Mouse (Mus musculus) embryonic facial prominence, embryonic 11.5 days (tissue): ENCODE results near the gene Pou6f2. TPM values are rescaled to one million over a fixed set of nuclear protein-coding genes. Genes with fewer than 3 reads are reported as not detected.
A peak's percentile ranks its signal among the peaks of the same experiment; 100 is the strongest.

ENCODE experiments used
- ATAC-seq: fragments of 200-750 bp; cut with Nextera tagmentation; replicated peaks from 2 replicates; pipeline ENCODE4 v1.8.0; 2017; ENCODE audit warnings: low read depth; ENCODE audit not compliant: insufficient number of reproducible peaks, low FRiP score, low TSS enrichment
- DNase-seq: peaks from one replicate; pipeline ENCODE4 v3.0.0-alpha.2; 2015; ENCODE audit warnings: low spot score
- H3K27ac ChIP-seq: fragments of 300-500 bp; sonication (generic); replicated peaks from 2 replicates; pipeline ENCODE4 v1.5.1; 2014; ENCODE audit warnings: mild to moderate bottlenecking, low read depth, low read length, control low read depth
- H3K27me3 ChIP-seq: fragments of 300-500 bp; sonication (generic); 2 replicates; pipeline ENCODE4 v1.6.1; 2014; ENCODE audit warnings: mild to moderate bottlenecking, low read length, moderate library complexity, mixed read lengths; ENCODE audit not compliant: control insufficient read depth, insufficient read depth
- H3K36me3 ChIP-seq: fragments of 300-500 bp; sonication (generic); replicated peaks from 2 replicates; pipeline ENCODE4 v1.6.1; 2014; ENCODE audit warnings: low read depth, mild to moderate bottlenecking, low read length, moderate library complexity, mixed read lengths; ENCODE audit not compliant: control insufficient read depth, insufficient read depth
- H3K4me1 ChIP-seq: fragments of 300-500 bp; sonication (generic); 2 replicates; pipeline ENCODE4 v1.6.1; 2014; ENCODE audit warnings: low read length, mixed read lengths; ENCODE audit not compliant: control insufficient read depth, insufficient read depth
- H3K4me2 ChIP-seq: fragments of 300-500 bp; sonication (generic); 2 replicates; pipeline ENCODE4 v1.6.1; 2014; ENCODE audit warnings: low read depth, mild to moderate bottlenecking, control low read depth, low read length, moderate library complexity
- H3K4me3 ChIP-seq: fragments of 300-500 bp; sonication (generic); 2 replicates; pipeline ENCODE4 v1.5.1; 2014; ENCODE audit warnings: low read depth, low read length, control low read depth
- H3K9ac ChIP-seq: fragments of 300-500 bp; sonication (generic); replicated peaks from 2 replicates; pipeline ENCODE4 v1.6.1; 2014; ENCODE audit warnings: mild to moderate bottlenecking, control low read depth, low read length
- H3K9me3 ChIP-seq: fragments of 300-500 bp; sonication (generic); replicated peaks from 2 replicates; pipeline ENCODE4 v1.6.1; 2016; ENCODE audit warnings: mild to moderate bottlenecking, low read length, inconsistent platforms, mixed read lengths; ENCODE audit not compliant: control insufficient read depth
- WGBS: fragments of 180-500 bp; shearing (Covaris S2); extraction: QIAGEN DNeasy Blood & Tissue Kit; methylation state at CpG from one replicate; pipeline ENCODE4 v1.1.7; 2014; 5-methylcytosine and 5-hydroxymethylcytosine counted together
- polyA plus RNA-seq: library from polyadenylated mRNA; unstranded; fragments of >200 nt; fragmentation: Nextera tagmentation; extraction: Ambion mirVana; gene quantifications from 2 replicates; pipeline ENCODE4 v1.2.1, GENCODE M21; 2014

Pou6f2 gene
- polyA plus RNA-seq, 1 experiment from 2014 or later, result 1.0 TPM

DNA sequence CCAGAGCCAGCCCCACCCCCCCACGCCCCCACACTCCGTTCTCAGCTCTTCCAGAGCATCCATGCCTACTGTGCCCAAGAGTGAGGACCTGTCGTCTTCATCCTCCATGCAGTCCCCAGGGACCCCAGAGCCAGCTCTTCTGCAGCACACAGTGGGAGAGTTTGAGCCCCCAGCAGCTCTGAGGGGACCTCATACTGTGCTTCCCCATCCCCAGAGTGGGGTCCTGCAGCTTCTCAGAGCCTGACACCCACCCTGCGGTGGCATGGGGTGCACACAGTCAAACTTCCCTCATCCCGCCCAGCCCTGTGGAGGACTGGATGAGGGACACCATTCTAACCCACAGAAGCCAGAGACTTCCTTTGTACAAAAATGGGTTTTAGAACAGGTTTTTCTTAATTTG lies 264.3 kb downstream of the Pou6f2 start:
- DNase-seq (no peak), ATAC-seq (no peak)
- Histone ChIP-seq H3K4me2 (no peak overlapping the region), H3K27ac (no peak overlapping the region), H3K4me3 (no peak overlapping the region), H3K4me1 (no peaks in the 10 kb centered on the region), H3K9ac (no peak overlapping the region), H3K27me3 (no peaks in the 10 kb centered on the region), H3K9me3 (no peaks in the 10 kb centered on the region), H3K36me3 (no peaks in the 10 kb centered on the region)
- WGBS, result 66% methylated on average over 5 of the region's 5 CpGs

DNA sequence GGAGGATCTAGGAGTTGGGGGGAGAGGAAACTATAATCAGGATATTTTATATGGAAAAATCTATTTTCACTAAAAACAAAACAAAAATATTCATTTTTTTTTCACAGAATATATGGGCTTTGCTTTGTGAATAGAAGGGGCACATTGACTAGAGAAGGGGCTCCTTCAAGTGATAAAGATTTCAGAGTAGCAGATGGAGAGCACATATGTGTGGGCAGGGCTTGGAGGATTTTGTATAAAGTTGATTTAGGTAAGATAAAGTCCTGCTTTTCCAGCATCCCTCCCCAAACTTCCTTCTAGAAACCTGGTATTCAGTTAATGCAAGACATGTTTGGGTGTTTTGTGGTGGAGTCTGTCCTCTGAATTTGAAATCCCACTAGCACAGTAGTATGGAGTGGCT lies 266.2 kb downstream of the Pou6f2 start:
- no peaks in the 10 kb centered on the region for H3K27me3 ChIP-seq
- no peaks in the 10 kb centered on the region for H3K9me3 ChIP-seq
- H3K36me3 ChIP-seq, result no peaks in the 10 kb centered on the region
- no peak overlapping the region for H3K4me2 ChIP-seq
- DNase-seq (no peak), ATAC-seq (no peak)
- no peak overlapping the region for H3K9ac ChIP-seq
- H3K4me1 ChIP-seq, result no peaks in the 10 kb centered on the region
- no peak overlapping the region for H3K4me3 ChIP-seq
- no peak overlapping the region for H3K27ac ChIP-seq

DNA sequence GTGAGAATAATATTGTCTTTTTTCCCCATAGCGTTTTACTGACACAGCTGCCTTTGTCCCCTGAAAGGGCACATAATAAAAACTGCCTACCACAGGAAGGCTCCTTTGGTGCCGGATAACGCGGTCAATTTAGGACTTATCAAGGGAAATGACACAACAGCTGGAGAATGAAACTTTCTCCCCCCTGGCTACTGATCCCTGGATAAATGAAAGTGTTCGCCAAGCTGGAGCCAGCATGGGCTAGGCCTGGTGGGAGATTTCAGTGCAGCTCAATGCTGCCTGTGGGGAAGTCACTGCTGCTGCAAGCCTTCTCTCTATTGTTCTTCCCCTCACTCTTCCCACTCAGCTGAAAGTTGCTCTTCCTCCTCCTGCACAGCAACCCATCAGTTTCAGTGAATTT lies 267.8 kb downstream of the Pou6f2 start:
- peak; percentile 10 for DNase-seq
- Histone ChIP-seq H3K9me3 (no peaks in the 10 kb centered on the region), H3K27ac (no peak overlapping the region), H3K36me3 (no peaks in the 10 kb centered on the region), H3K27me3 (no peaks in the 10 kb centered on the region), H3K4me1 (no peaks in the 10 kb centered on the region), H3K4me2 (no peak overlapping the region), H3K9ac (no peak overlapping the region), H3K4me3 (no peak overlapping the region)
- WGBS, result 22% methylated on average over 5 of the region's 5 CpGs
- no peak for ATAC-seq

DNA sequence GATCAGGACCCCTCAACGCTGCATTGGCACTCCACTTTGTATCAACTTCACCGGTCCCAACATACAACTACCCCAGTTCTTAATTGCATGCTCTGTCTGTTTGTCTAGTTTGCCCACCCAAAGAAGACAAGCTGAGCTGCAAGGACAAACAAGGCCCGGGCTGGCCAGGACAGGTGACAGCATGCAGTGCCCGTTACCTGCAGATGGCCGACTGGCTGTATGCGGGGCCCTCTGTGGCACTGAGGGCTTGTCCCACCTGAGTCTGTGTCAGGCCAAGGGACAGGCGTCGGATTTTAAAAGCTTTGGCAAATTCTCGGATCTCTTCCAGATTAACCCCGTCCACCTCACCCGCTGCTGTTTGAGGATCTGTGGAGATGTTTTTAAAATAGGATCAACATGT lies 268.7 kb downstream of the Pou6f2 start:
- ATAC-seq (no peak), DNase-seq (no peak)
- no peaks in the 10 kb centered on the region for H3K4me1 ChIP-seq
- H3K9ac ChIP-seq, result no peak overlapping the region
- no peak overlapping the region for H3K27ac ChIP-seq
- H3K4me2 ChIP-seq, result no peak overlapping the region
- H3K9me3 ChIP-seq, result no peaks in the 10 kb centered on the region
- H3K4me3 ChIP-seq, result no peak overlapping the region
- no peaks in the 10 kb centered on the region for H3K27me3 ChIP-seq
- no peaks in the 10 kb centered on the region for H3K36me3 ChIP-seq
- WGBS, result 76% methylated on average over 11 of the region's 11 CpGs

DNA sequence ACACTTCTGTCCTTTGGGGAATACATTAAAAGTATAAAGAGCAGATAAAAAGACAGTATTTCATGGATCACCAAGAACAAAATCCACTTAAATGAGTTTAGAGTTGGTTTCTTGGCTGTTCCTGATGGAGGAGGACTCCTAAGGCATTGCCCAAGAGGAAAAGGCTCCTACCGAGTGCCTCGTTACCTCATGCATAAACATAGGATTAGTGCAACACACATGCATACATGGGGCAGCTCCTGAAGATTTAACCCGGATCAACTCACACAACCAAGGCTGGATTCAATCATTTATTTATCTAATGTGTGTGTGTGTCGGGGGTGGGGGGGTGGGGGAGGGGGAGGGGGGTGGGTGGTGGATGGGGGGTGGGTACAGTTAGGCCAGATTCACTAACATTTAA lies 269.4 kb downstream of the Pou6f2 start:
- ATAC-seq, result no peak

DNA sequence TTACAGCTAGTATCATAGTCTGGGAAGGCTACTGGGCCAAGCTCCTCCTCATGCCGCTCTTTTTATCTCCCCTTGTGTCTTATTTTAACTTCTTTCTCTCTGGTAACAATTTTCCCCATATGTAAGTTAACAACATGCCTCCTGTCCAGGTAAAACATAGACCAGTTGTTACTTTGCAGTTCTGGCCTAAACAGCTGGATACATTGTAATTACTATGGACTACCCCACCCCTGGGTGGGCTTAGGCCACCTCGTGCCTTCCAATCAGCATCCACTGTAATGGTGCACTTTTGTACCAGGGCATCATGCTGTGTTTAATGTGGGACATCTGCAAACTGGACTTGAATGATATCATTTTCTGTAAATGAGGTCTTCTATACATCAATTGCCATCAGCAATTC lies 271.4 kb downstream of the Pou6f2 start:
- no peak overlapping the region for H3K4me3 ChIP-seq
- H3K36me3 ChIP-seq, result no peaks in the 10 kb centered on the region
- H3K4me2 ChIP-seq, result no peak overlapping the region
- no peaks in the 10 kb centered on the region for H3K9me3 ChIP-seq
- no peaks in the 10 kb centered on the region for H3K27me3 ChIP-seq
- no peak for DNase-seq
- no peak overlapping the region for H3K9ac ChIP-seq
- no peak for ATAC-seq
- H3K27ac ChIP-seq, result no peak overlapping the region
- WGBS, result 58% methylated on average over 2 of the region's 2 CpGs
- no peaks in the 10 kb centered on the region for H3K4me1 ChIP-seq

More for the DNA sequence above, 269.4 kb downstream of the Pou6f2 start:
- H3K4me1 ChIP-seq, result no peaks in the 10 kb centered on the region
- no peak overlapping the region for H3K27ac ChIP-seq
- no peaks in the 10 kb centered on the region for H3K27me3 ChIP-seq
- H3K9ac ChIP-seq, result no peak overlapping the region
- WGBS, result 50% methylated on average over 4 of the region's 4 CpGs
- no peaks in the 10 kb centered on the region for H3K36me3 ChIP-seq
- no peak for DNase-seq
- H3K4me3 ChIP-seq, result no peak overlapping the region
- no peak overlapping the region for H3K4me2 ChIP-seq
- no peaks in the 10 kb centered on the region for H3K9me3 ChIP-seq

DNA sequence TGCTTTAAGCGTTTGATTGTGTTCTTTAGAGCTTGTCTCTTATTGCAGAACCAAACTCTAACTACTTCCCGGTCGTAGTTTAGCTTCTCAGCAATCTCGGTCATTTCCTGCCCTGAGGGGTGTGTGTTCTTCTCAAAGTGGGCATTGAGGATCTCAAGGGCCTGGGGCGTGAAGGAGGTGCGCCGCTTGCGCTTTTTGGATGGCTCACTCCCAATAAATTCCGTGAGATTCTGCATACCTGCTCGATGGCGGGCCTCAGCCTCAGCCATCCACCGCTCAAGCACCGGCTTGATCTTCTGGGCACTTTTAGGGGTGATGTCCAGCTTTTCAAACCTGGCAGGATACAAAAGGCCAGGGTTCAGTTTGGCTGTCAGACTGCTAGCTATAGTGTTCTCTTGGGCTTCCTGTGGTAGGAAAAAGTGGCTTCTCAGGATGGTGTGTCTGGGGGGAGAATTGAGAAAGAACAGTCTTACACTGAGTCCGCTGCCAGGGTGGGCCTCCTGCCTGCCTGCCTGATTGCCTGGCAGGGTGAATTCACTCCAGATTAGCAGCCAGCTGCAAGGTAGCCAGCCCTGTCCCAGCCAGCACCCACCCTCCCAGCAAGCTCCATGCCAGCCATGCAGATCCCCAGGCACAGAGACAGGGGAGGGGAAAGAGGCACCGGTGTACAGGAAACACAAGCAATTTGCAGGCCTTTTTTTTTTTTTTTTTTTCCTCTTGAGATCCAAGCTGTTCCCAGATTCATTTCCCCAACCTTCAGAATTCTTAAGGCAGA lies 272.1 kb downstream of the Pou6f2 start:
- Histone ChIP-seq H3K27ac (no peak overlapping the region), H3K9me3 (no peaks in the 10 kb centered on the region), H3K4me1 (no peaks in the 10 kb centered on the region), H3K9ac (no peak overlapping the region), H3K4me2 (no peak overlapping the region), H3K27me3 (no peaks in the 10 kb centered on the region), H3K36me3 (no peaks in the 10 kb centered on the region), H3K4me3 (no peak overlapping the region)
- 56% methylated on average over 15 of the region's 15 CpGs for WGBS
- ATAC-seq (no peak), DNase-seq (no peak)

DNA sequence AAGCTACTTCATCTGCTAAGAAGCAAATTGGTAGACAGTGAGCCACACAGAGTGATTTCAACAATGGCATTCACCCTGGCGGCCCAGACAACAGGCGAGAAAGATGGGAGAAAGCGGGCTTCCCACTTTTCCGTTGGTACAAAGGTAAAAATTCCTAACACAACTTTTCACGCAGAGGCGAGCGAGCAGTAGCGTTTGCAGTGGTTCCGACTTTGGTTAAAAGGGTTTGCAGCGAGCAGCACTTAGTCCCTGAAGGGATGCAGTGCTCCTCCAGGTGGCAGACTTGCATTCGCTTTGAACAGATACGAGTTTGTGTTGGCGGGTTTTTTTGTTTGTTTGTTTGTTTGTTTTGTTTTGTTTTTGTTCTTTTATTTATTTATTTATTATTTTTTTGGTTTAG lies 273.1 kb downstream of the Pou6f2 start:
- H3K27me3 ChIP-seq, result no peaks in the 10 kb centered on the region
- WGBS, result 26% methylated on average over 13 of the region's 13 CpGs
- H3K9ac ChIP-seq, result no peak overlapping the region
- no peak for ATAC-seq
- no peak overlapping the region for H3K4me3 ChIP-seq
- H3K4me2 ChIP-seq, result no peak overlapping the region
- no peaks in the 10 kb centered on the region for H3K9me3 ChIP-seq
- H3K27ac ChIP-seq, result no peak overlapping the region
- no peaks in the 10 kb centered on the region for H3K36me3 ChIP-seq
- DNase-seq, result peak; percentile 74
- H3K4me1 ChIP-seq, result no peaks in the 10 kb centered on the region
